Mouse (Mus musculus) lung, postnatal 0 days (tissue): ENCODE measurements around the gene Il31ra. TPM values are rescaled to one million over a fixed set of nuclear protein-coding genes. Genes with fewer than 3 reads are reported as not detected.

Experiments used
- ATAC-seq: fragments of 200-750 bp; cut with Nextera tagmentation; 2 replicates; pipeline ENCODE4 v1.8.0; 2017; ENCODE audit warnings: moderate library complexity
- DNase-seq: peaks from one replicate; pipeline ENCODE4 v3.0.0-alpha.2; 2016; ENCODE audit warnings: low spot score
- H3K27ac ChIP-seq: fragments of 300-500 bp; sonication (generic); 2 replicates; pipeline ENCODE4 v1.5.1; 2014; ENCODE audit warnings: antibody characterized with exemption, mild to moderate bottlenecking, low read length, mixed read lengths
- H3K27me3 ChIP-seq: fragments of 300-500 bp; sonication (generic); replicated peaks from 2 replicates; pipeline ENCODE4 v1.6.1; 2014; ENCODE audit warnings: low read length, mixed read lengths; ENCODE audit not compliant: insufficient read depth
- H3K36me3 ChIP-seq: fragments of 300-500 bp; sonication (generic); 2 replicates; pipeline ENCODE4 v1.6.1; 2014; ENCODE audit warnings: low read length, mixed read lengths; ENCODE audit not compliant: insufficient read depth
- H3K4me1 ChIP-seq: fragments of 300-500 bp; sonication (generic); 2 replicates; pipeline ENCODE4 v1.6.1; 2014; ENCODE audit warnings: antibody characterized with exemption, low read depth, low read length, mixed read lengths; ENCODE audit not compliant: insufficient read depth
- H3K4me2 ChIP-seq: fragments of 300-500 bp; sonication (generic); replicated peaks from 2 replicates; pipeline ENCODE4 v1.6.1; 2014; ENCODE audit warnings: low read depth, mild to moderate bottlenecking, low read length, moderate library complexity, mixed read lengths
- H3K4me3 ChIP-seq: fragments of 300-500 bp; sonication (generic); 2 replicates; pipeline ENCODE4 v1.5.1; 2014; ENCODE audit warnings: low read depth, low read length
- H3K9ac ChIP-seq: fragments of 300-500 bp; sonication (generic); replicated peaks from 2 replicates; pipeline ENCODE4 v1.6.1; 2014; ENCODE audit warnings: low read depth, mild to moderate bottlenecking
- H3K9me3 ChIP-seq: fragments of 300-500 bp; sonication (generic); 2 replicates; pipeline ENCODE4 v1.6.1; 2016; ENCODE audit warnings: low read length, mixed read lengths
- CTCF ChIP-seq: IDR thresholded peaks from 2 replicates; pipeline ENCODE4 v1.5.1; 2016; ENCODE audit warnings: antibody characterized with exemption, mild to moderate bottlenecking
- EP300 ChIP-seq: IDR thresholded peaks from 2 replicates; pipeline ENCODE4 v1.6.1; 2016; ENCODE audit warnings: antibody characterized with exemption, mild to moderate bottlenecking, control low read depth
- WGBS: fragments of 180-500 bp; shearing (Covaris S2); extraction: QIAGEN DNeasy Blood & Tissue Kit; methylation state at CpG from one replicate; pipeline ENCODE4 v1.1.7; 2014; 5-methylcytosine and 5-hydroxymethylcytosine counted together
- polyA plus RNA-seq: library from polyadenylated mRNA; unstranded; fragments of >200 nt; fragmentation: Nextera tagmentation; extraction: Ambion mirVana; gene quantifications from 2 replicates; pipeline ENCODE4 v1.2.1, GENCODE M21; 2015

Gene Il31ra
- polyA plus RNA-seq, 1 experiment from 2014 or later: not detected

DNA sequence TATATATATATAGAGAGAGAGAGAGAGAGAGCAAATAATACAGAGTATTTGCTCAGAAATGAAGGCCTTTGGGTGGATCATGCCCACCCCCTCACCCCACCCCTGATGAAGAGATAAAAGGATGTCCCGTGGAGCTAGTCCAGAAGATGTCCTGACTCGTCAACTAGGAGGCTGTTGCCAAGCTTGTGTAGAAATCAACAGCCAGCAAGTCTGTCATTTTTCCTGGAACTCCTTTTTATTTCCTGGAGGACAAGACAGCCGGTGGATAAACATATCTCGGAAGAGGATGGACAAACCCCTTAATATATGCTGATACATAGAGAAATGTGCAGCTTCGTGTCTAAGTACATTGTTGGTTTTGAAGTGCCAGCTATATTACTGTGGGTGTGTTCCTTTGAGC is 81.3 kb downstream of the Il31ra start:
- Histone ChIP-seq H3K27ac (no peak overlapping the region), H3K4me1 (0 out of 2 replicates have a peak, but pooled peaks cover 5% of the 10 kb centered on the region), H3K27me3 (no peaks in the 10 kb centered on the region), H3K4me2 (no peak overlapping the region), H3K9ac (no peak overlapping the region), H3K36me3 (0 out of 2 replicates have a peak, but pooled peaks cover 2% of the 10 kb centered on the region), H3K4me3 (no peak overlapping the region), H3K9me3 (peaks cover under 1% of the 10 kb centered on the region; the same call in 1 of the 2 replicates)
- WGBS: 47% methylated on average over 5 of the region's 5 CpGs
- peak; percentile 63 for ATAC-seq
- TF ChIP-seq EP300 (peak; percentile 68), CTCF (no peak)
- peak; percentile 77 for DNase-seq

DNA sequence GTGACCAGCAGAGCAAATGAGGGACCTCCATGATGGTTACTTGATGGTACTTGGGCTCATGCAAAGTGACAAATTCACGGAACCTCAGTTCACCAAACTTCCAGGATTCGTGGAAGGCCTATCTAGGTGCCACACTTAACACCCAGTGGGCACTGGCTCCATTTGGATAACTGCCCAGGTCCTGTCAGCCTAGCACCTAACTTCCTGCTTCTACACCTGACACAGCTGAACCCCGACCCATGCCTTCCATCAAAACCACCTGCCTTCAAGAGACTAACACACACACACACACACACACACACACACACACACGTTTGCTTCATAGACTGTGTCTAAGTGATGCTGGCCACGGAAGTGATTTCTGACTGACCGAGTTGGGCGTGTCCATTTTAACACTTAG is 82.3 kb downstream of the Il31ra start:
- Histone ChIP-seq H3K27me3 (no peaks in the 10 kb centered on the region), H3K36me3 (0 out of 2 replicates have a peak, but pooled peaks cover 10% of the 10 kb centered on the region), H3K27ac (no peak overlapping the region), H3K9me3 (no peaks in the 10 kb centered on the region), H3K9ac (no peak overlapping the region), H3K4me2 (no peak overlapping the region), H3K4me1 (0 out of 2 replicates have a peak, but pooled peaks cover 5% of the 10 kb centered on the region), H3K4me3 (no peak overlapping the region)
- TF ChIP-seq CTCF: no peak
- no peak for TF ChIP-seq EP300
- ATAC-seq: no peak
- no peak for DNase-seq
- 75% methylated on average over 7 of the region's 7 CpGs for WGBS

DNA sequence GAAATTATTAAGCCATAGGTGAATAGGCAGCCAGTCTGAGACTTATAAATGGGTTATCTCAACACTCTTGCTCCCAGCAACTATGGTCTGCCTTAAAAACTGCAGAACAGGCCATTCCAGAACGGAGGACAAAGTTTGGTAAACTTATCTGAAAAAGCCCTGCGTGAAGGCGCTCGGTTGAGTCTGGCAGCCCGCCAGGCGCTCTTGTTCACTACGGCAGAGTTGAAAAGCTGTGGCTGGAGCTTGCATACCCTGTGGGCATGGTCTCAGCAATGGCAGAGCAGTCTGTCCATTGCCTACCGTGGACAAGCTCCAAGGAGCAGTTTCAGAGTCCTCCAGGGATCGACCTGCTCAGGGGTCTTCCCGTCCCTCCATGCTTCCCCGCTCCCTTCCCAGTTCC is 82.9 kb downstream of the Il31ra start:
- ATAC-seq (no peak), DNase-seq (no peak)
- Histone ChIP-seq H3K27me3 (no peaks in the 10 kb centered on the region), H3K27ac (no peak overlapping the region), H3K4me3 (no peak overlapping the region), H3K9ac (no peak overlapping the region), H3K36me3 (peaks cover 10% of the 10 kb centered on the region; the same call in 1 of the 2 replicates), H3K9me3 (no peaks in the 10 kb centered on the region), H3K4me2 (no peak overlapping the region), H3K4me1 (0 out of 2 replicates have a peak, but pooled peaks cover 5% of the 10 kb centered on the region)
- TF ChIP-seq CTCF: no peak
- no peak for TF ChIP-seq EP300
- WGBS: 51% methylated on average over 11 of the region's 11 CpGs

DNA sequence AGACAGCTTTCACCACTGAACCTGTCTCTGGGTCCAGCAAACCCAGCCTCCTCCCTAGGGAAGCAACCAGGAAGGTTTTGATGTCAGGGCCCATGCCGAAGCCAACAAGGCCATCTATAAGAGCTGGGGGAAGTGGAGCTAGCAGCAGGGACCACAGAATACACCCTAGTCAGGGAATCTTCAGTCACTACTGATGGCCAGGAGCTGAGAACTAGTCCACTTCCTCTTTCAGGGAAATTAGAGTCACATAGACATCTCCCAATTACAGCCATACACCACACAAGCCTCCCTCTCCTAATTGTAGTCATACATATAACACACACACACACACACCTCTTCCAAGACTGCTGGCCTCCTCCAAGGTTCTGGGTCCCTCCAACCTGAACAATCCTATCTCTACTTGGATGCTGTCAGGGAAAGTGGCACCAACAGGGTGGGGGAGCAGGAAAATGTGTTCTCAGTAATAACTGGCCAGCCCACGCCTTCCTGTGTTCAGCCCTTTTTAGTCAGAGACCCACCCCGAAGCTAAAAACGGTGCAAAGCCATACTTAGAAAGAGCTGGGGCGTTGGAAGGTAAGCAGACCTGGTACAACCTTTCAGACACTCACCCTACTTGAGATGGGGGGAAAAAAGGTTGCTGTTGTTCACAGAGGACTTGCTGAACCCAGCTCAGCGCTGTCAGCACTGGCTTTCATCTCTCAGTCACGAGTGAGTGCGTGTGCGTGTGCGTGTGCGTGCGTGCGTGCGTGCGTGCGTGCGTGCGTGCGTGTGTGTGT is 83.5 kb downstream of the Il31ra start:
- Histone ChIP-seq H3K4me3 (no peak overlapping the region), H3K4me1 (0 out of 2 replicates have a peak, but pooled peaks cover 5% of the 10 kb centered on the region), H3K4me2 (no peak overlapping the region), H3K27me3 (no peaks in the 10 kb centered on the region), H3K9ac (no peak overlapping the region), H3K36me3 (peaks cover 10% of the 10 kb centered on the region; the same call in 1 of the 2 replicates), H3K27ac (no peak overlapping the region), H3K9me3 (no peaks in the 10 kb centered on the region)
- no peak for TF ChIP-seq EP300
- TF ChIP-seq CTCF: no peak
- no peak for ATAC-seq
- DNase-seq: no peak
- 80% methylated on average over 19 of the region's 19 CpGs for WGBS

DNA sequence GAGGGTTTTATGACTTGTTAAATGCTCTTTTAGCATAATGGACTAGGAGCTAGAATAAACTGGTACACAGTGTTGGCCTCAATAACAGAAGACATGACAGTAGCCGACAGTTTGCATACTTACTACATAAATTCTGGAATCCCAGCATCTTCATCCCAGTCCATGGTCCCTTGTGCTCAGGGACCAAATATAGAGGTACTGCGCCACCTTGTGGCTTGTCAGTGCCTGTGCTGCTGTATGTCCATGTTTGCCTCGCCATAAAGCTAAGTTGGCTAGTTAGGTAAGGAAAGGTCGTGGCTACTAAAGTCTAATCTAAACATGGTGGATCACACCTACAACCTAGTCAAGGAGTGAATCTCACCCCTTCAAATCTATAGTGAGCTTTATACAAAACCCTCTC is 84.7 kb downstream of the Il31ra start:
- 26% methylated on average over 4 of the region's 4 CpGs for WGBS
- Histone ChIP-seq H3K9me3 (no peaks in the 10 kb centered on the region), H3K4me3 (no peak overlapping the region), H3K27ac (no peak overlapping the region), H3K36me3 (peaks cover 15% of the 10 kb centered on the region; the same call in 1 of the 2 replicates), H3K4me1 (0 out of 2 replicates have a peak, but pooled peaks cover 5% of the 10 kb centered on the region), H3K4me2 (no peak overlapping the region), H3K9ac (no peak overlapping the region), H3K27me3 (no peaks in the 10 kb centered on the region)
- no peak for TF ChIP-seq EP300
- TF ChIP-seq CTCF: peak; percentile 97
- ATAC-seq (peak; percentile 69; the same call in 1 of the 2 replicates), DNase-seq (peak; percentile 81)

DNA sequence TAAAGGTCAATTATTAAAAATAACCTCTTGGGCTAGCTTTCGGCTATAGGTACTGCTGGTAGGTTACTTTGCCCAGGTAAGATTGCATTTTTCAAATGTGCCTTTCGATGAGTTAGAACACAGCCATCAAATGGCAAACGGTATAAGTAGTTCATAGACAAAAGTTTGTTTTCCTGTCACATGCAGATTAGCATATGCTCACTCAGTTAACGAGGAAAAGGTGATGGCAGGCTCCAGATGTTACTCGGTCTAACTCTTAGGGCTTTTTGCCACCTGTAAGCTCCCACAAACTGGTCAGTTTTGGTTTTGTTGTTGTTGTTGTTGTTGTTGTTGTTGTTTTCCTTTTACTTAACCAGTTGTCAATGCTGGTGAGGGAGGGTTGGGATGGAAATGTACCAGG is 85.7 kb downstream of the Il31ra start:
- no peak overlapping the region for H3K9ac ChIP-seq
- no peak overlapping the region for H3K4me3 ChIP-seq
- H3K4me2 ChIP-seq: no peak overlapping the region
- 0 out of 2 replicates have a peak, but pooled peaks cover 5% of the 10 kb centered on the region for H3K4me1 ChIP-seq
- no peaks in the 10 kb centered on the region for H3K27me3 ChIP-seq
- H3K9me3 ChIP-seq: no peaks in the 10 kb centered on the region
- H3K36me3 ChIP-seq: peaks cover 24% of the 10 kb centered on the region; the same call in 1 of the 2 replicates
- DNase-seq (no peak), ATAC-seq (no peak)
- TF ChIP-seq EP300: no peak
- no peak for TF ChIP-seq CTCF
- H3K27ac ChIP-seq: no peak overlapping the region
- WGBS: 83% methylated on average over 5 of the region's 5 CpGs
